Mouse (Mus musculus): ENCODE results near the gene Rhof.

Gene Rhof

GRCm38 (mm10) chr5:123135471-123136360 lies 3.2 kb upstream of the Rhof start:
- no peak for DNase-seq (ENCODE audit: extremely low read depth, low read depth)

GRCm38 (mm10) chr5:123134875-123135382 lies 2.4 kb upstream of the Rhof start:
- DNase-seq (ENCODE audit: extremely low read depth, low read depth) = no peak

- no peak for DNase-seq (ENCODE audit: extremely low read depth, low read depth)
Observed at GRCm38 (mm10) chr5:123134186-123134874, 1.8 kb upstream of the Rhof start.

GRCm38 (mm10) chr5:123133784-123134143 lies 1.3 kb upstream of the Rhof start:
- no peak for DNase-seq (ENCODE audit: extremely low read depth, low read depth)

- no peak for DNase-seq (ENCODE audit: extremely low read depth, low read depth)
Observed at GRCm38 (mm10) chr5:123133083-123133783, 741 bp upstream of the Rhof start.

GRCm38 (mm10) chr5:123130814-123131148 lies 1.7 kb downstream of the Rhof start:
- DNase-seq (ENCODE audit: extremely low read depth, low read depth) = no peak

GRCm38 (mm10) chr5:123130030-123130813 lies 2.3 kb downstream of the Rhof start:
- no peak for DNase-seq (ENCODE audit: extremely low read depth, low read depth)

GRCm38 (mm10) chr5:123129170-123129757 lies 3.2 kb downstream of the Rhof start:
- DNase-seq (ENCODE audit: extremely low read depth, low read depth) = no peak

GRCm38 (mm10) chr5:123128426-123129169 lies 3.9 kb downstream of the Rhof start:
- peak; percentile 83 for DNase-seq (ENCODE audit: extremely low read depth, low read depth)

- DNase-seq (ENCODE audit: extremely low read depth, low read depth) = no peak
Observed at GRCm38 (mm10) chr5:123127031-123127430, 5.5 kb downstream of the Rhof start.

- no peak for DNase-seq (ENCODE audit: extremely low read depth, low read depth)
Observed at GRCm38 (mm10) chr5:123125638-123126406, 6.7 kb downstream of the Rhof start.

- no peak for DNase-seq (ENCODE audit: extremely low read depth, low read depth)
Observed at GRCm38 (mm10) chr5:123125105-123125504, 7.4 kb downstream of the Rhof start.

GRCm38 (mm10) chr5:123122181-123122580 lies 10.3 kb downstream of the Rhof start:
- no peak for DNase-seq (ENCODE audit: extremely low read depth, low read depth)

GRCm38 (mm10) chr5:123120624-123121215 lies 11.8 kb downstream of the Rhof start:
- no peak for DNase-seq (ENCODE audit: extremely low read depth, low read depth)

GRCm38 (mm10) chr5:123118826-123119225 lies 13.7 kb downstream of the Rhof start:
- DNase-seq (ENCODE audit: extremely low read depth, low read depth) = no peak

GRCm38 (mm10) chr5:123117773-123118172 lies 14.7 kb downstream of the Rhof start:
- no peak for DNase-seq (ENCODE audit: extremely low read depth, low read depth)

GRCm38 (mm10) chr5:123117257-123117656 lies 15.2 kb downstream of the Rhof start:
- no peak for DNase-seq (ENCODE audit: extremely low read depth, low read depth)

- no peak for DNase-seq (ENCODE audit: extremely low read depth, low read depth)
Observed at GRCm38 (mm10) chr5:123116080-123116479, 16.4 kb downstream of the Rhof start.

- DNase-seq (ENCODE audit: extremely low read depth, low read depth) = no peak
Observed at GRCm38 (mm10) chr5:123114924-123115323, 17.6 kb downstream of the Rhof start.
